Mouse (Mus musculus): ENCODE data around the gene Cacng7. TPM values are rescaled to one million over a fixed set of nuclear protein-coding genes. Genes with fewer than 3 reads are reported as not detected.

Cacng7 gene
- polyA plus RNA-seq, 1 experiment from 2014 or later, result 3.4 TPM

DNA sequence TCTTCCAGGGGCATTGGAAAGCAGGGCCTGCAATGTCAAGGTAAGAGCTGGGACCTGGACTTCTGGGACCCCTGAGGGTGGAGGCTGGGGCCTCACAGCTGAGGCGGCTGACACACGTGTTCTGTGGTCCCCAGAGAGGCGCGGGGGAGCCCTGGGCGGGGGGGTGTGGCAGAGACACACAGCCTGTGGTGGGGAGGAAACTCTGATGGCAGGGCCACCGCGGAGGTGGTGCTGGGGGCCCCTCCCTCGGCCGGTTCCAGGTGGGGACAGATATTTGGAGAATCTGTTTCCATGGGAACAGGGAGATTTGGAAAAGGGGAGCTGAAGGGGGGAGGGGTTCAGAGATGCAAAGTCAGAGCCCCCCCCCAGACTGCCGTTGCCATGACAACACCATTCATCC is 28.5 kb upstream of the Cacng7 start:
- peak overlapping the region; percentile 40; the same call in 1 of the 2 replicates for H3K9ac ChIP-seq (replicated peaks)
- peak overlapping the region; percentile 88 for H3K4me2 ChIP-seq (replicated peaks)
- H3K4me3 ChIP-seq, result peak overlapping the region; percentile 47
- peak; percentile 17 for ATAC-seq (replicated peaks)
- WGBS, result 5% methylated on average over 10 of the region's 10 CpGs
- H3K36me3 ChIP-seq, result no peaks in the 10 kb centered on the region
- no peak overlapping the region for H3K27ac ChIP-seq (replicated peaks)
- peaks cover 44% of the 10 kb centered on the region for H3K4me1 ChIP-seq
- peaks cover 3% of the 10 kb centered on the region; the same call in 1 of the 2 replicates for H3K27me3 ChIP-seq
- no peaks in the 10 kb centered on the region for H3K9me3 ChIP-seq

DNA sequence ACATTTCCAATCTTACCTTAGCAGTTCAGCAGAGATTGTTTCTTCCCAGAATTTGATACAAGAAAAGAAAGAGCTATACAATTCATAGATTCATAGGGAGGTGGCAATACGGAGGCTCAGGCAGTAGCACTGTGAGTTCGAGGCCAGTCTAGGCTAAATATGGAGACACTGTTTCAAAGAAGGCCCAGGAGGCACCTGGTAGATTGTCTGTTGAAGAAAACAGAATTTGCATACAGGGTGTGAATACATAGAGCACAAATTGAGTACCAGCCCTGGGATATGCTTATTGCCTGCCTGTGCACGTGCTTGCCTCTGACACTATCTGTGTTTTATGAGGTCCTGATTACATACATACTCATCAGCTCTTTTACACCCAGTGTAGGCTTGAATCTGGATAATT is 26.4 kb upstream of the Cacng7 start:
- Histone ChIP-seq H3K27me3 (peaks cover 3% of the 10 kb centered on the region; the same call in 1 of the 2 replicates), H3K9ac (replicated peaks) (no peak overlapping the region), H3K4me1 (peaks cover 34% of the 10 kb centered on the region), H3K9me3 (no peaks in the 10 kb centered on the region), H3K27ac (replicated peaks) (no peak overlapping the region), H3K4me3 (no peak overlapping the region), H3K4me2 (replicated peaks) (no peak overlapping the region), H3K36me3 (no peaks in the 10 kb centered on the region)
- WGBS, result 76% methylated on average over 3 of the region's 3 CpGs
- ATAC-seq (replicated peaks), result no peak

DNA sequence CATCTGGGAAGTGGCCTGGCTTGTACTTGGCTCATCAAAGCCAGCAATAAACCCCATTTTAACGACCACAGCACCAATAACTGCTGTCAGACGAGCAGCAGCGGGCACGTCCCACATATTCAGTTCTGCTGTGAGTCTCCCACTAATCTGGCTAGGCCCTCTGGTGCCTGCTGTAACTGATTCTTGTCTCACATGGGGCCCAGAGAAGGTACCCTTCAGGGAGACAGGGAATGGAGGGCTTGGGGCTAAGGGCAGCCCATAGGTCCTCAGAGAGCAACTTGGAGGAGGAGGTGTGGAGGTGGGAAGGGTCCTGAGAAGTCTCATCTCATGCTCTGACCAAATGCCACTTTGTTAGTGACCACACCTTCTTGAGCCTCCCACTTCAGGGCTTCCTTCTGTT is 24.1 kb upstream of the Cacng7 start:
- H3K4me2 ChIP-seq (replicated peaks), result no peak overlapping the region
- no peak overlapping the region for H3K27ac ChIP-seq (replicated peaks)
- 0 out of 2 replicates have a peak, but pooled peaks cover 3% of the 10 kb centered on the region for H3K27me3 ChIP-seq
- no peak overlapping the region for H3K4me3 ChIP-seq
- H3K4me1 ChIP-seq, result peaks cover 13% of the 10 kb centered on the region
- H3K36me3 ChIP-seq, result no peaks in the 10 kb centered on the region
- H3K9me3 ChIP-seq, result no peaks in the 10 kb centered on the region
- no peak for ATAC-seq (replicated peaks)
- WGBS, result 56% methylated on average over 4 of the region's 4 CpGs
- H3K9ac ChIP-seq (replicated peaks), result no peak overlapping the region

DNA sequence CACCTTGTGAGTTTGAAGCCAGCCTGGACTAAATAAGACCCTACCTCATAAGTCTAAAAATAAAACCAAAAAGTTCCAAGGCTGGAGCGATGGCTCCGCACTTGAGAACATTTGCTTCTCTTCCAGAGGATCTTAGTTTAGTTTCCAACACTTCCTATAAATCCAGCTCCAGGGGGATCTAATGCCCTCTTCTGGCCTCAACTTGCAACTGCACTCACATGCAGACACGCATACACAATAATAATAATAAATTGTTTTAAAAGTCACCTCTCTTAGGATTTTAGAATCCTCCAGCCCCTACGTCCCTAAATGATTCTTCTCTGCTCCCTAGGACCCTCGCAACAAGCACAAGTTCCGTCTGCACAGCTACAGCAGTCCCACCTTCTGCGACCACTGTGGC is 22.5 kb upstream of the Cacng7 start:
- no peak for ATAC-seq (replicated peaks)
- Histone ChIP-seq H3K4me2 (replicated peaks) (no peak overlapping the region), H3K9ac (replicated peaks) (no peak overlapping the region), H3K36me3 (no peaks in the 10 kb centered on the region), H3K4me1 (no peaks in the 10 kb centered on the region), H3K4me3 (no peak overlapping the region), H3K9me3 (no peaks in the 10 kb centered on the region), H3K27ac (replicated peaks) (no peak overlapping the region), H3K27me3 (no peaks in the 10 kb centered on the region)
- 96% methylated on average over 7 of the region's 7 CpGs for WGBS

GRCm38 (mm10) chr7:3313571-3313970 is 19.2 kb upstream of the Cacng7 start:
- WGBS, result 95% methylated on average over 8 of the region's 8 CpGs
- H3K27ac ChIP-seq (replicated peaks), result no peak overlapping the region
- no peak overlapping the region for H3K9ac ChIP-seq (replicated peaks)
- ATAC-seq (replicated peaks), result peak; percentile 62; the same call in 1 of the 2 replicates
- H3K4me2 ChIP-seq (replicated peaks), result no peak overlapping the region
- H3K4me3 ChIP-seq, result no peak overlapping the region
- H3K36me3 ChIP-seq, result no peaks in the 10 kb centered on the region
- no peaks in the 10 kb centered on the region for H3K4me1 ChIP-seq
- no peaks in the 10 kb centered on the region for H3K9me3 ChIP-seq
- no peaks in the 10 kb centered on the region for H3K27me3 ChIP-seq

- H3K9me3 ChIP-seq, result no peaks in the 10 kb centered on the region
- ATAC-seq (replicated peaks), result peak; percentile 90
- 61% methylated on average over 5 of the region's 5 CpGs for WGBS
- no peak overlapping the region for H3K4me3 ChIP-seq
- no peak overlapping the region for H3K4me2 ChIP-seq (replicated peaks)
- H3K36me3 ChIP-seq, result no peaks in the 10 kb centered on the region
- no peaks in the 10 kb centered on the region for H3K27me3 ChIP-seq
- no peaks in the 10 kb centered on the region for H3K4me1 ChIP-seq
- H3K27ac ChIP-seq (replicated peaks), result no peak overlapping the region
- H3K9ac ChIP-seq (replicated peaks), result no peak overlapping the region
Measured at GRCm38 (mm10) chr7:3314121-3314520, 18.6 kb upstream of the Cacng7 start.

DNA sequence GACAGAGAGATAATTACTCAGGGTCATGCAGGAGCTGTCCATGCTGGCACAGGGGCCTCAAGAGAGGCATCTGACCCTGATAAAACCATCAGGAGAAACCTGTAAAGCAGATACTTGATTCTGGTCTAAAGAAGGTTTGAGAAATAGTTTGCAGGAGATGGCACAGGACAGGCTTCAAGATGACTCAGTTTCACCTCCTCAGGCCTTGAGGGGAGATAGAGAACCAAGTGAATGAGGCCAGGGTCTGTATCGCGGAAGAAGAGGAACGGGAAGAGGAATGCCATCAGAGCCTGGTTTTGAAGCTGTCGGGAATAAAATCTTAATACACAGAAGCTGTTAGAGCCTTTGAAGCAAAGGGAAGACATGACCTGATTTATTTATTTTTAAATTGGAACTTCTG is 15.1 kb upstream of the Cacng7 start:
- WGBS, result 41% methylated on average over 4 of the region's 4 CpGs
- no peak overlapping the region for H3K4me3 ChIP-seq
- H3K27ac ChIP-seq (replicated peaks), result no peak overlapping the region
- no peak overlapping the region for H3K9ac ChIP-seq (replicated peaks)
- H3K4me2 ChIP-seq (replicated peaks), result no peak overlapping the region
- no peaks in the 10 kb centered on the region for H3K9me3 ChIP-seq
- ATAC-seq (replicated peaks), result no peak
- H3K4me1 ChIP-seq, result no peaks in the 10 kb centered on the region
- no peaks in the 10 kb centered on the region for H3K27me3 ChIP-seq
- H3K36me3 ChIP-seq, result no peaks in the 10 kb centered on the region

GRCm38 (mm10) chr7:3320856-3321255 is 11.9 kb upstream of the Cacng7 start:
- Histone ChIP-seq H3K27me3 (no peaks in the 10 kb centered on the region), H3K4me3 (no peak overlapping the region), H3K36me3 (peaks cover 2% of the 10 kb centered on the region; the same call in 1 of the 2 replicates), H3K9me3 (no peaks in the 10 kb centered on the region), H3K9ac (replicated peaks) (no peak overlapping the region), H3K4me1 (no peaks in the 10 kb centered on the region), H3K27ac (replicated peaks) (no peak overlapping the region), H3K4me2 (replicated peaks) (no peak overlapping the region)
- ATAC-seq (replicated peaks), result no peak
- 67% methylated on average over 3 of the region's 3 CpGs for WGBS

DNA sequence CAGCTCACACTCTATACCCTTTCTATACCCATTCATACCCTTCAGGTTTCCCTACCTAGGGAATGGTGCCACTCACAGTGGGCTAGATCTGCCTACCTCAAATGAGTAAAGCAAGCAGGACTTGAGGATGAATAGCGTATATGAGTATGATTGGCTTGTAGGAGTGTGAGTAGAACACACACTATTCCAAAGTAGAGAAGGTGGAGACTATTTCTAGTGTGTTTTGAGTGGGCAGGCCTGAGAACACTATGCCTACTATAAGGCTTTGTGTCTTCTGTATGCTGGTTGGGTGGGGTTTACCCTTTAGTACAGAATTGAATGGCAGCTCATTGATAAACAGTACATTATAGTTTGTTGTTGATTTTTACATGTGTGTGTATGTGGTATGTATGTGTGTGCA is 8.9 kb upstream of the Cacng7 start:
- Histone ChIP-seq H3K4me2 (replicated peaks) (no peak overlapping the region), H3K36me3 (peaks cover 2% of the 10 kb centered on the region; the same call in 1 of the 2 replicates), H3K27ac (replicated peaks) (no peak overlapping the region), H3K4me3 (no peak overlapping the region), H3K9ac (replicated peaks) (no peak overlapping the region), H3K9me3 (no peaks in the 10 kb centered on the region), H3K4me1 (no peaks in the 10 kb centered on the region), H3K27me3 (no peaks in the 10 kb centered on the region)
- no peak for ATAC-seq (replicated peaks)
- 96% methylated on average over 1 of the region's 1 CpGs for WGBS

- Histone ChIP-seq H3K4me3 (no peak overlapping the region), H3K9ac (replicated peaks) (no peak overlapping the region), H3K4me1 (peaks cover 12% of the 10 kb centered on the region), H3K4me2 (replicated peaks) (no peak overlapping the region), H3K27ac (replicated peaks) (no peak overlapping the region), H3K27me3 (no peaks in the 10 kb centered on the region), H3K36me3 (peaks cover 2% of the 10 kb centered on the region; the same call in 1 of the 2 replicates), H3K9me3 (no peaks in the 10 kb centered on the region)
- 79% methylated on average over 4 of the region's 4 CpGs for WGBS
- ATAC-seq (replicated peaks), result no peak
Measured at GRCm38 (mm10) chr7:3327961-3328360, 4.8 kb upstream of the Cacng7 start.

DNA sequence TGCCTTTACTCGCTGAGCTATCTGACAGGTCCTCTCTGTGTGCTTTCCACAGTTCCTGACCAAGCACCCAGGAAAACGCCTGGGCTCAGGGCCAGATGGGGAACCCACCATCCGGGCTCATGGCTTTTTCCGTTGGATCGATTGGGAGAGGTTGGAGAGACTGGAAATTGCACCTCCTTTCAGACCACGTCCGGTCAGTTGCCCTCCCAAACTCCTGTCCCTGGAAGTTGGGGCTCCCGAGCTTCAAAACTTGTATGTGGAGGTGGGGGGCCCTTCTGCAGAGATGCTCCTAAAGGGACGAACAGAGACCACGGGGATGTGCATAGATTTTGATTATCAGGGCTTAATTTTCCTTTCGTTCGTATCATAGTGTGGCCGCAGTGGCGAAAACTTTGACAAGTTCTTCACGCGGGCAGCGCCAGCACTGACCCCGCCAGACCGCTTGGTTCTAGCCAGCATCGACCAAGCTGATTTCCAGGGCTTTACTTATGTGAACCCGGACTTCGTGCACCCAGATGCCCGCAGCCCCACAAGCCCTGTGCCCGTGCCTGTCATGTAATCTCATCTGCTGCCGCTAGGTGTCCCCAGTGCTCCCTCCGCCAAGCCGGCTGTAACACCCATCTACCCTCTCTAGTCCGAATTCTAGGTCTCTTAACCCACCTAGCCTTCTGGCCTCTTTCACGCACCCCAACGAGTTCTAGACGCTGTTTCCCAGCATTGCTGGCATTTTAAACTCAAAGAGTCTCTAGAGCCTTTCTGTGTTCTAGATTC is 2.8 kb upstream of the Cacng7 start:
- H3K4me3 ChIP-seq, result peak overlapping the region; percentile 1; the same call in 1 of the 2 replicates
- H3K9me3 ChIP-seq, result no peaks in the 10 kb centered on the region
- peak overlapping the region; percentile 9; the same call in 1 of the 2 replicates for H3K4me2 ChIP-seq (replicated peaks)
- no peaks in the 10 kb centered on the region for H3K36me3 ChIP-seq
- no peak for ATAC-seq (replicated peaks)
- H3K27me3 ChIP-seq, result no peaks in the 10 kb centered on the region
- WGBS, result 20% methylated on average over 31 of the region's 31 CpGs
- no peak overlapping the region for H3K27ac ChIP-seq (replicated peaks)
- peaks cover 25% of the 10 kb centered on the region for H3K4me1 ChIP-seq
- 0 out of 2 replicates have a peak overlapping the region, but pooled peaks have one; percentile 3 for H3K9ac ChIP-seq (replicated peaks)

- no peaks in the 10 kb centered on the region for H3K9me3 ChIP-seq
- H3K4me2 ChIP-seq (replicated peaks), result peak overlapping the region; percentile 84
- ATAC-seq (replicated peaks), result peak; percentile 17
- H3K27me3 ChIP-seq, result no peaks in the 10 kb centered on the region
- peaks cover 25% of the 10 kb centered on the region for H3K4me1 ChIP-seq
- H3K36me3 ChIP-seq, result no peaks in the 10 kb centered on the region
- H3K9ac ChIP-seq (replicated peaks), result peak overlapping the region; percentile 78; the same call in 1 of the 2 replicates
- H3K4me3 ChIP-seq, result peak overlapping the region; percentile 85
- 54% methylated on average over 6 of the region's 6 CpGs for WGBS
- H3K27ac ChIP-seq (replicated peaks), result peak overlapping the region; percentile 90; the same call in 1 of the 2 replicates
Measured at GRCm38 (mm10) chr7:3331171-3331570, 1.6 kb upstream of the Cacng7 start.
